ENCODE assay signal across 23 mouse cellular contexts in genomic region chr9:95542475-95542874, GRCm38 (mm10). TPM values are rescaled to one million over a fixed set of nuclear protein-coding genes. Genes with fewer than 3 reads are reported as not detected.
DNase-seq lines count a peak whose midpoint lies in the region; ATAC-seq lines count a peak whose summit lies in the region.
"Had no signal": no experiment of that assay in that cellular context is flagged by ENCODE, and none has a peak within 500 bp of the region (broad histone marks: within the 10 kb centered on the region; RNA-seq: fewer than 3 reads in every experiment).

No protein-coding gene starts in this region.

- H3K9me3 ChIP-seq in forebrain, embryonic 10.5 days = no peaks in the 10 kb centered on the region
- no peaks in the 10 kb centered on the region for H3K9me3 ChIP-seq in forebrain, embryonic 15.5 days
- H3K9me3 ChIP-seq in limb, embryonic 12.5 days = no peaks in the 10 kb centered on the region
- H3K9me3 ChIP-seq in limb, embryonic 10.5 days (replicated peaks) = no peaks in the 10 kb centered on the region
- H3K9me3 ChIP-seq in liver, embryonic 11.5 days (ENCODE audit: control insufficient read depth, low read length) = no peaks in the 10 kb centered on the region
- no peaks in the 10 kb centered on the region for H3K9me3 ChIP-seq in midbrain, embryonic 14.5 days (ENCODE audit: control insufficient read depth, low read length)
- H3K9me3 ChIP-seq: heart, embryonic 10.5 days had no signal

- no peak for ATAC-seq in forebrain, embryonic 15.5 days (replicated peaks)
- no peak for ATAC-seq in limb, embryonic 12.5 days (ENCODE audit: insufficient number of reproducible peaks, insufficient read depth, low FRiP score, low TSS enrichment, low read depth)
- 0 out of 2 replicates have a peak, but pooled peaks have one; percentile 10 for ATAC-seq in liver, embryonic 11.5 days (replicated peaks; ENCODE audit: low FRiP score)
- no peak for ATAC-seq in midbrain, embryonic 14.5 days (ENCODE audit: low FRiP score, low TSS enrichment)
- ATAC-seq: forebrain, embryonic 16.5 days; intestine, embryonic 16.5 days; Patski had no signal

- peaks cover 13% of the 10 kb centered on the region for H3K4me1 ChIP-seq in forebrain, embryonic 10.5 days
- H3K4me1 ChIP-seq in forebrain, embryonic 15.5 days = no peaks in the 10 kb centered on the region
- no peaks in the 10 kb centered on the region for H3K4me1 ChIP-seq in limb, embryonic 12.5 days (replicated peaks)
- H3K4me1 ChIP-seq in limb, embryonic 10.5 days = peaks cover 6% of the 10 kb centered on the region
- H3K4me1 ChIP-seq in liver, embryonic 11.5 days (replicated peaks; ENCODE audit: control insufficient read depth, insufficient read depth, low read length) = no peaks in the 10 kb centered on the region
- H3K4me1 ChIP-seq in midbrain, embryonic 14.5 days (ENCODE audit: control insufficient read depth, insufficient read depth, low read length) = no peaks in the 10 kb centered on the region
- H3K4me1 ChIP-seq: heart, embryonic 10.5 days had no signal

- H3K4me3 ChIP-seq in forebrain, embryonic 10.5 days = no peak overlapping the region
- no peak overlapping the region for H3K4me3 ChIP-seq in forebrain, embryonic 15.5 days
- no peak overlapping the region for H3K4me3 ChIP-seq in limb, embryonic 12.5 days (replicated peaks)
- H3K4me3 ChIP-seq in limb, embryonic 10.5 days = no peak overlapping the region
- no peak overlapping the region for H3K4me3 ChIP-seq in liver, embryonic 11.5 days (ENCODE audit: low read depth, low read length)
- no peak overlapping the region for H3K4me3 ChIP-seq in midbrain, embryonic 14.5 days (replicated peaks; ENCODE audit: low read depth, low read length)
- H3K4me3 ChIP-seq: heart, embryonic 10.5 days; megakaryocyte, embryonic 14.5 days; myocyte had no signal

- H3K27me3 ChIP-seq in forebrain, embryonic 10.5 days (ENCODE audit: poor library complexity, severe bottlenecking) = no peaks in the 10 kb centered on the region
- no peaks in the 10 kb centered on the region for H3K27me3 ChIP-seq in forebrain, embryonic 15.5 days
- H3K27me3 ChIP-seq in limb, embryonic 12.5 days = no peaks in the 10 kb centered on the region
- H3K27me3 ChIP-seq in limb, embryonic 10.5 days (ENCODE audit: low read depth, poor library complexity, severe bottlenecking) = no peaks in the 10 kb centered on the region
- H3K27me3 ChIP-seq in liver, embryonic 11.5 days (replicated peaks; ENCODE audit: control insufficient read depth, insufficient read depth, low read length) = no peaks in the 10 kb centered on the region
- no peaks in the 10 kb centered on the region for H3K27me3 ChIP-seq in midbrain, embryonic 14.5 days (ENCODE audit: control insufficient read depth, insufficient read depth, low read length)

- 86% methylated on average over 6 of the region's 6 CpGs for WGBS in forebrain, embryonic 10.5 days
- 77% methylated on average over 6 of the region's 6 CpGs for WGBS in forebrain, embryonic 15.5 days
- 80% methylated on average over 6 of the region's 6 CpGs for WGBS in limb, embryonic 12.5 days
- WGBS in limb, embryonic 10.5 days = 89% methylated on average over 6 of the region's 6 CpGs
- 73% methylated on average over 6 of the region's 6 CpGs for WGBS in liver, embryonic 11.5 days
- WGBS in midbrain, embryonic 14.5 days = 81% methylated on average over 6 of the region's 6 CpGs

- no peak overlapping the region for H3K9ac ChIP-seq in forebrain, embryonic 15.5 days (replicated peaks)
- no peak overlapping the region for H3K9ac ChIP-seq in limb, embryonic 12.5 days (replicated peaks)
- no peak overlapping the region for H3K9ac ChIP-seq in liver, embryonic 11.5 days (ENCODE audit: low read depth, low read length)
- no peak overlapping the region for H3K9ac ChIP-seq in midbrain, embryonic 14.5 days (replicated peaks; ENCODE audit: low read length)

- H3K4me2 ChIP-seq in forebrain, embryonic 15.5 days (replicated peaks) = no peak overlapping the region
- no peak overlapping the region for H3K4me2 ChIP-seq in limb, embryonic 12.5 days
- H3K4me2 ChIP-seq in liver, embryonic 11.5 days = no peak overlapping the region
- H3K4me2 ChIP-seq in midbrain, embryonic 14.5 days (ENCODE audit: low read length) = no peak overlapping the region

- no peaks in the 10 kb centered on the region for H3K36me3 ChIP-seq in forebrain, embryonic 10.5 days (replicated peaks)
- no peaks in the 10 kb centered on the region for H3K36me3 ChIP-seq in forebrain, embryonic 15.5 days
- no peaks in the 10 kb centered on the region for H3K36me3 ChIP-seq in limb, embryonic 12.5 days
- H3K36me3 ChIP-seq in limb, embryonic 10.5 days = no peaks in the 10 kb centered on the region
- H3K36me3 ChIP-seq in liver, embryonic 11.5 days (ENCODE audit: control insufficient read depth, insufficient read depth, low read length) = no peaks in the 10 kb centered on the region
- H3K36me3 ChIP-seq in midbrain, embryonic 14.5 days (ENCODE audit: control insufficient read depth, insufficient read depth, low read length) = no peaks in the 10 kb centered on the region
- H3K36me3 ChIP-seq: heart, embryonic 10.5 days had no signal

- peak overlapping the region; percentile 74; the same call in 1 of the 2 replicates for H3K27ac ChIP-seq in forebrain, embryonic 10.5 days
- no peak overlapping the region for H3K27ac ChIP-seq in forebrain, embryonic 15.5 days (replicated peaks)
- H3K27ac ChIP-seq in limb, embryonic 12.5 days = 0 out of 2 replicates have a peak overlapping the region, but pooled peaks have one; percentile 17
- H3K27ac ChIP-seq in limb, embryonic 10.5 days = no peak overlapping the region
- H3K27ac ChIP-seq in liver, embryonic 11.5 days (ENCODE audit: low read depth, low read length) = peak overlapping the region; percentile 68
- H3K27ac ChIP-seq in midbrain, embryonic 14.5 days (replicated peaks; ENCODE audit: low read depth, low read length) = peak overlapping the region; percentile 66; the same call in 1 of the 2 replicates
- H3K27ac ChIP-seq: heart, embryonic 10.5 days; kidney, postnatal 0 days had no signal

- no peak for DNase-seq in forebrain, embryonic 10.5 days (ENCODE audit: extremely low spot score, low spot score)
- DNase-seq in limb, embryonic 10.5 days (ENCODE audit: low spot score) = no peak
- no peak for DNase-seq in liver, embryonic 11.5 days (ENCODE audit: low spot score)
- no peak for DNase-seq in midbrain, embryonic 14.5 days
- no peak for DNase-seq in kidney, adult 18-20 months
- no peak for DNase-seq in right cerebral cortex, adult 2 months (ENCODE audit: low spot score in 2 of 2)
- DNase-seq: adrenal gland, adult 8-10 months; cerebellum, adult 9-10 months; gastrocnemius, postnatal 36 days; lung, adult 18-20 months; lung, postnatal 14 days; retina, postnatal 1 day; right cerebral cortex, postnatal 4 days; thymus, postnatal 36 days had no signal

RNA-seq across cellular contexts. Expression of gene Paqr9, which starts 17.0 kb away (rescaled TPM):
- 0.07 and 0.12 TPM in 2 replicates for polyA plus RNA-seq in forebrain, embryonic 10.5 days (2016; fragmentation: Nextera tagmentation; extraction: Ambion mirVana)
- 2.9 and 3.2 TPM in 2 replicates for polyA plus RNA-seq in forebrain, embryonic 15.5 days (2015; fragmentation: Nextera tagmentation; extraction: Ambion mirVana)
- polyA plus RNA-seq in limb, embryonic 12.5 days (2016; fragmentation: Nextera tagmentation; extraction: Ambion mirVana) = 0.20 and 0.31 TPM in 2 replicates
- 0.09 and 0.10 TPM in 2 replicates for polyA plus RNA-seq in limb, embryonic 10.5 days (2016; fragmentation: Nextera tagmentation; extraction: Ambion mirVana)
- polyA plus RNA-seq in liver, embryonic 11.5 days (2014; fragmentation: Nextera tagmentation; extraction: Ambion mirVana) = 13.8 and 14.4 TPM in 2 replicates
- polyA plus RNA-seq in midbrain, embryonic 14.5 days (2014; fragmentation: Nextera tagmentation; extraction: Ambion mirVana) = 4.7 and 6.0 TPM in 2 replicates

RNA-seq across cellular contexts. Expression of gene U2surp, which starts 30.7 kb away (rescaled TPM):
- 142 and 152 TPM in 2 replicates for polyA plus RNA-seq in forebrain, embryonic 10.5 days (2016; fragmentation: Nextera tagmentation; extraction: Ambion mirVana)
- 154 and 162 TPM in 2 replicates for polyA plus RNA-seq in forebrain, embryonic 15.5 days (2015; fragmentation: Nextera tagmentation; extraction: Ambion mirVana)
- 154 and 175 TPM in 2 replicates for polyA plus RNA-seq in limb, embryonic 12.5 days (2016; fragmentation: Nextera tagmentation; extraction: Ambion mirVana)
- 124 and 130 TPM in 2 replicates for polyA plus RNA-seq in limb, embryonic 10.5 days (2016; fragmentation: Nextera tagmentation; extraction: Ambion mirVana)
- 124 and 131 TPM in 2 replicates for polyA plus RNA-seq in liver, embryonic 11.5 days (2014; fragmentation: Nextera tagmentation; extraction: Ambion mirVana)
- polyA plus RNA-seq in midbrain, embryonic 14.5 days (2014; fragmentation: Nextera tagmentation; extraction: Ambion mirVana) = 136 and 137 TPM in 2 replicates

Comparison
In these comparisons a context has a peak if more than half of its experiments do, and no peak if none do; other contexts are left out.
1. H3K27ac ChIP-seq: peak in forebrain, embryonic 10.5 days (single experiment), limb, embryonic 12.5 days (single experiment), liver, embryonic 11.5 days (single experiment) and midbrain, embryonic 14.5 days (single experiment); none in forebrain, embryonic 15.5 days (single experiment) and limb, embryonic 10.5 days (single experiment).